Mouse (Mus musculus) thymus, postnatal 0 days (tissue): ENCODE results near the gene Kif27. TPM values are rescaled to one million over a fixed set of nuclear protein-coding genes. Genes with fewer than 3 reads are reported as not detected.

Experiments used
- DNase-seq: peaks from one replicate; pipeline ENCODE4 v3.0.0-alpha.2; 2015; ENCODE audit warnings: low spot score
- polyA plus RNA-seq: library from polyadenylated mRNA; unstranded; fragments of >200 nt; fragmentation: Nextera tagmentation; extraction: Ambion mirVana; gene quantifications from 2 replicates; pipeline ENCODE4 v1.2.1, GENCODE M21; 2015

Gene Kif27
- polyA plus RNA-seq, 1 experiment from 2014 or later, result 0.04 TPM

DNA sequence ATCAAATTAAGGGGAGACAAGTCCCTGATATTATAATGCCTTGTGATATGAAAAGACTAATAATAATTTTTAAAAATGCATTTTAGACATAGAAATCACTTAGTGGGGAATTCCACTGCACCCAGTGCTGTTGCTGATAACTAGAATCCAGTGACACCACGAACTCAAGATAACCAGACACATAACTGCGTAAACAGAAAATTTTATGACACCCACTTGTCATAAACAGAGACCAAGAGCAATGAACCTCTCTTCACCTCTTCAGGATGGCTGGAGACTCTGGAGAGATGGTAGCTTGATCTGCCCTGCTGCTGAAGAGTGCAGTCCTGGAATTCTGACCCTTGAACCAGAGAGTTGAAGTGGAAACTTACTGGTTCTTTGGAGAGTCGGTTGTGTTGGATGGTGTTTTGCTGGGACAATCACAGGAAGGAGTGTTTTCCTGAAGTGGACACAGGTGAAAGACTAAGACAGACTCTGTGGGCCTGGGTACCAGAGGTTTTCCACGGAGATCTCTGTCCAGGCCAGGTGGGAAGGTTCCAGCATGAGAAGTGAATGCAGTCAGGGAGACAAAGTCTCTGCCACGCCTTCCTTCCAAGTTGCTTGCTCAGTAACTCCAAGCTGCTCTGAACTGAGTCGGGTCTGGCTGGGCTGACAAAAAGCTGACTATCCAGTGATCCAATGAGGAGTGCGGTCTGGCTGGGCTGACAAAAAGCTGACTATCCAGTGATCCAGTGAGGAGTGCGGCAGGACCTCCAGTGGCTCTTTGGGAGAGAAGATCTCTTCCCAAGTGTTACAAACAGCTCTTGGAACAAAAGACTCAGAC, 5.6 kb upstream of the Kif27 start:
- no peak for DNase-seq

GRCm38 (mm10) chr13:58359304-58359653, 357 bp upstream of the Kif27 start:
- DNase-seq, result no peak

DNA sequence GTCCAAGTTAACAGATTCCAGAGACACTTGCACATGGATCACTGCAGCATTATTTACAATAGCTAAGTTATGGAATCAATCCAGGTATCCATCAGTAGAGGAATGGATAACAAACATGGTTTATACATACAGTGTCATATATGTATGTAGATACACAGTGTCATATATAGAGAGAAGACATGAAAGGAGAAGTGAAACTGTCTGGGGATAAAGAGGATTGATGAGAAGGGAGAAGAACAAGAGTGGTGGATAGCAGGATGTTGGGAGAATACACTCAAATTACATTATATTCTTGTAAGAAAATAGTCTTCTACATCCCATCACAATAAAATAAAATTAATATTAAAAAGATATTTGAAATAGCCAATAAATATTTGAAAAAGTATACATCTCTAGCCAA, 5.9 kb downstream of the Kif27 start:
- DNase-seq, result no peak

DNA sequence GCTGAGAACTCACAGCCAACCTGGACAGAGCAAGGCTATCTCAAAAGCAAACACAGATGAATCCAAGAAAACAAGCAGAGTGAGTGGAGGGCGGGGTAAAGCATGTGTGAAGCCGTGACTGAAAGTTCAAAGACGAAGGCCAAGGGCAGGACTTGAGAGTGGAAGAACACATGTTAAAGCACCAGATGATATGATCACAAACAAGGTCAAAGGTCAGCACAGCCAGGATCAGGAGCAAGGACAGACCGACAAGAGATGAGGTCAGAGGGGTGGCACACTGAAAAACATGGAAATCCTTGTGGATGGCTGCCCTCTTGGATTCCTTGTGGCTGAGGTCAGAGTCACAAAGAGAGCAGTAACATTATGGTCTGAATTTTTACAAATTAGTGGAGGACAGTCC, 8.3 kb downstream of the Kif27 start:
- DNase-seq, result no peak

DNA sequence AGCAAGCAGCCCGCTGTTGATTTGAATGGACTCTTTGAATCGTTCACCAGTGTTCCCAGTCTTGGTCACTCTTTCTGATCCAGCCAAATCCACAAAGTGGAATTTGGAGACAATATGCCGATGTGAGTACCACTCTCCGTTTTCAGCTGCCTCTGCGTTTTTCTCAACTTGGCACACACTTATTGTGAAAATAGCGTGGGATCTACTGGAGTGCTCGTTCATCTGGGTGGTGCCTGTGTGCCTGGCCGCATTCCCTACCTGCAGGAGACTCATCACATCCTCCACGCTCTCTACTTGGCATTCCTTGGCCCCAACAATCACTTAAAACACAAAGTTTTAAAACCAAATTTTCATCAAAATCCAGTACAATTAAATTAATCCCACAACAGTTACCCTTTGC, 14.4 kb downstream of the Kif27 start:
- DNase-seq, result no peak

- DNase-seq, result no peak
Observed at GRCm38 (mm10) chr13:58337456-58337855, 21.5 kb downstream of the Kif27 start.

DNA sequence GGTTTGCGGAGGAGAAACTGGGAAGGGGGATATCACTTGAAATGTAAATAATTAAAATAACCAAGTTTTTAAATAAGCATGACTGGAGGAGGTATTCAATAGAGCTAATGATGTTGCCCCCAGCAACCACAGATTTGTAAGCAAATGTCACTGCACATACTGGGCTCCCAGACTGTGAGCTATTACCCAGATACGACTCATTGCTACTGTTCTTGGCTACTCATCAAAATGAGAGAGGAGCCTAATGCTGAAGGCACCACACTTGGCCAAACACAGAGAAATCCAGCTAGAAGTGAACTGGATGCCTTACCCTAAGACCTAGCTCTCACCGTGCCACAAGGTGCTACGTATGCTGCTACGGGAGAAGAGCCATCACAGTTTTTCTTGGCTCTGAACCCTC, 24.8 kb downstream of the Kif27 start:
- DNase-seq, result no peak

GRCm38 (mm10) chr13:58317768-58318167, 41.2 kb downstream of the Kif27 start:
- no peak for DNase-seq

GRCm38 (mm10) chr13:58314991-58315390, 43.9 kb downstream of the Kif27 start:
- no peak for DNase-seq

GRCm38 (mm10) chr13:58313758-58314157, 45.2 kb downstream of the Kif27 start:
- no peak for DNase-seq

DNA sequence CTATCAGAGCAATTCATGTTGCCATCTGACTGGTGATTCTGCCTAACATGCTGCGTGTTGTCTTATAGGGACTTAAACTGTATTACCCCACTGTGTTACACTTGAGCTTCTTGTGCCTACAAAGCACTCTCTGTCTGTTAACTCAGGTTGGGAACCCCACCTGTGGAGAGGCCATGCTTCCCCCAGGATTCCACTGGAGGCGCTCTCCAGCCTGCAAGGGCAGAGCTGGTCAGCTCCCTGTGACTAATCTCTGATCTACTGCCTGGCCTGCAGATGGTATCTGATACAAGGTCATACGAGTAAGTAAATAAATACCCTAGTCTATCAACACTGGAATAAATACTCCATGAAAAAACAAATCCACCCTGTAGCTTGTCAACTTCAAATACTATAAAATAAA, 47.6 kb downstream of the Kif27 start:
- DNase-seq, result no peak

DNA sequence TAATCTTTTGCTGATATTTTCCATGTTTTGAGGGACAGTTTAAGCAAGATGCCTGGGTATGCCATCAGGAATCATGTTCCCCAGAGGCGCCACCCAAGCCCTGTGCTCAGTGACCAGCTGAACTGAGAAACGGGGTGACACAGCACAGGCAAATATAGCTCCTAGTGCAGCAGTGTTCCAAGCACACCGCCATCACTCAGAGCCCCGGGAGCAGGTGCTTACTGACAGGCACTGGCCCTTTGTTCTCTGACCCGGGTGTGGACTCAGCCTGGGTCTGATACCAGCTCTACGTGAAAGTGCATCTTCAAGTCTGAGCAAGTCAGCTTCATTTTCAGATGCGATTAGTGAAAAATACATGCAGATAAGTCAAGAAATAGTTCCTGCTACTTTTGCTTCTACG, 49.4 kb downstream of the Kif27 start:
- DNase-seq, result no peak

- no peak for DNase-seq
Observed at GRCm38 (mm10) chr13:58307453-58307852, 51.5 kb downstream of the Kif27 start.

DNA sequence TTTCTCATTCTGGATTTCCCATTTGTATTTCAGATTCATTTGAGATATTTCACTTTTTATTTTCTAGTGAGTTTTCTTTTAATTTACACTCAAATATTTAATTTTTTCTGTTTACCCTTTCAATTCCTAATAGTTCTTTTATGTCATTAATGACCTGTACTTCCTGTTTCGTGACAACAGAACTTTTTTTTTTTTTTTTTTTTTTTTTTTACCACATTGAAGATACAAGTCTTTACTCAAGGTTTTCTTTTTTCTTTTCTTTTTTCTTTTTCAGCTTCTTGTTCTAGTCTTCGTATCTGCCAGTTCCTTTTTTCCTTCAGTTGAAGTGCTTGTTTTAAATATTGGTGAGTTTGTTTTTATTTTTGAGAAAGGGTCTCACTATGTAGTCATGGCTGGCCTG, 53.7 kb downstream of the Kif27 start:
- no peak for DNase-seq

DNA sequence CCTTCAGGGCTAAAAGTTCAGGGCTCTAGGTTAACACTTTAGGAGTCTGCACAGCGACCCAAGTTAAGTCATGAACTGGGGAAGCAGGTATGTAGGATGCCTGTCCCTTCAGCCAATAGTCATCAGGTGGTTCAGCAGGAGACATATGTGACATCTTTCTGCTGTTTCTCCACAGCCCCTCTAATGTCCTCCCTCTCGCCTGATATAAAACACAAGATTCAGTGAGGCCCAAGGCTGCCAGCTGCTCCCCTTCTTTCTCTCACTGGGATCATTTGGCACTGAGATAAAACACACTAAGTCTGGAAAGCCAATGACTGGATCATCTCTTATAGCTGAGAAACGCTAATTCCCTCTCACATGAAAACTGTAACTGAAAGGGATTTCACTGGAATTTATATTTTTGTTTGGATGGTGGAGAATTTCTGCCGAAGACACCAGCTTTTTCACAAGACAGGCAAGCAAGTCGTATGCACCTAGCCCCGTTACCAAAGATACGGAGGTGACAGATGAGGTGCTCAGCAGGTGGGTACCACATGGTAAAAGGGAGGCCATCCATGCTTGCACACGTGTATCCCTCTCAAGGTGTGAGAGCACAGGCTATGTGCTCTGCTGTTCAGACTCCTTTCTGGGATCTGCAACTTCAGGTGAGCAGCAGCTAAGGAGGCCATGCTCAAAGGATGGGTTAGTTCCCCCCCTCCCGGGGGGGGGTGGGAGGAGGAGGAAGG, 56.3 kb downstream of the Kif27 start:
- DNase-seq, result no peak

- DNase-seq, result no peak
Observed at GRCm38 (mm10) chr13:58301961-58302360, 57.0 kb downstream of the Kif27 start.

DNA sequence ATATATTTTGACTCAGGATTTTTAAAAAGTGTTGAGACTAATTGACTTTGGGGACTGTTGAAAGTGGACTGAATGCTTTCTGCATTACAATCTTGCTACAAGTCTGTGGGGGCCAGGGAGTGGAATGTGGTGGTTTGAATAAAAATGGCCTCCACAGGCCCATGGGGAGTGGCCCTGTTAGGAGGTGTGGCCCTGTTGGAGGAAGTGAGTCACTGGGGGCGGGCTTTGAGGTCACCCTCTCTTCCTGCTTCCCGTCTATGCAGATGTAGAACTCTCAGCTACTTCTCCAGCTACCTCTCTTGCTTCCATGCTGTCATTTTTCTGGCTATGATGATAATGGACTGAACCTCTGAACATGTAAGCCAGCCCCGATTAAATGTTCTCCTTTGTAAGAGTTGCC, 60.2 kb downstream of the Kif27 start:
- no peak for DNase-seq

GRCm38 (mm10) chr13:58295582-58295981, 63.3 kb downstream of the Kif27 start:
- DNase-seq, result no peak

GRCm38 (mm10) chr13:58292811-58293210, 66.1 kb downstream of the Kif27 start:
- DNase-seq, result peak; percentile 25

DNA sequence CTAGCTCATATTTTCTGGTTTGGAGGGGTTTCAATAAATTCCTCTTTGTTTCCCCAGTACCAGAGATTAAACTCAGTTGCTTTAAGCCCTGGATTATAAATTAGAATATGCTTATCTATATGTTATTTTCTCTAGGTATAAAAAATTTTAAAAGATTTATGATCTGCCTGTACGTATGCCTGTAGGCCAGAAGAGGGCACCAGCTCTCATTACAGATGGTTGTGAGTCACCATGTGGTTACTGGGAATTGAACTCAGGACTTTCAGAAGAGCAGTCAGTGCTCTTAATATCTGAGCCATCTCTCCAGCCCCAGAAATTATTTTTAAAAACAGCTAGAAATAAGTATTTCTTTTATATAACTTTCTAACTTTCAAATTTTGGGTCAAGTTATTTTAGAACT, 69.6 kb downstream of the Kif27 start:
- peak; percentile 15 for DNase-seq

GRCm38 (mm10) chr13:58287822-58288221, 71.1 kb downstream of the Kif27 start:
- DNase-seq, result peak; percentile 76

DNA sequence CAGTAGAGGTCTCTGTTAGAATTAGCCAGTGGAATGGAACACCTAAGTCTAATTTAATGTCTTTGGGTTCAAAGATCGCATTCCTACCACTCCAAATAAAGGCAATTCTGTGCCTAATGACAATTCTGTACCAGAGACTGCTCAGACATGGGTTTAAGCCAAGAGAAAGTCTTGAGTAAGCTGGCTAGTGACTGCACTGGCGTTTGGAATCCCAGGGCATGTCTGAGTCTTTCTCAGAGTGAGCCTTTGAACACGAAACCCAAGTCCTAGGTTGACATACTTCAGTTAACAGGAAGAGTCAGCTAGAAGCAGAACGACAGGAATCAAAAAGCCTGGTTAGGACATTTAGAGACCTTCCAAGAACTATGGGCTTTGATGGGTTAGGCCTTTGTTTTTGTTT, 75.5 kb downstream of the Kif27 start:
- no peak for DNase-seq

DNA sequence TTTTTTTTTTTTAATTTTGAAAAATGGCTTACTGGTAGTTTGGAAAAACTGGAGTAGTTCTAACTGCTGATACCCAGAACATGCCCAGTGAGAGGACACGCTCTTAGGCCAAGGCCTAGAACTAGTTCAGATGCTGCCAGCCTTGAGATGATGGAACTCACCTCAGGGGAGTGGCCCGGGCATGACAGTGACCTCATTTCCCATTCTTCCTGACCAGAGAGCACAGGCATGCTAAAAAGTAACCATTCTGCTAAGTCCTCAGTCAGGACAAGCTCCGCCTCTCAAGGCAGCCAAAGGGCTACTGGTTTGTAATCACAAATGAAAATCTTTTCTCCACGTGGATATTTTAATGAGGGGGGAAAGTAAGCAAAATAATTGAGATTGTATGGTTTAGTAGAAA, 77.0 kb downstream of the Kif27 start:
- DNase-seq, result no peak
